Mouse (Mus musculus) lung, postnatal 0 days (tissue): ENCODE data around the gene Ppara. TPM values are rescaled to one million over a fixed set of nuclear protein-coding genes. Genes with fewer than 3 reads are reported as not detected.
A peak's percentile ranks its signal among the peaks of the same experiment; 100 is the strongest.

Experiments
- ATAC-seq: fragments of 200-750 bp; cut with Nextera tagmentation; 2 replicates; pipeline ENCODE4 v1.8.0; 2017; ENCODE audit warnings: moderate library complexity
- DNase-seq: peaks from one replicate; pipeline ENCODE4 v3.0.0-alpha.2; 2016; ENCODE audit warnings: low spot score
- H3K27ac ChIP-seq: fragments of 300-500 bp; sonication (generic); 2 replicates; pipeline ENCODE4 v1.5.1; 2014; ENCODE audit warnings: antibody characterized with exemption, mild to moderate bottlenecking, low read length, mixed read lengths
- H3K27me3 ChIP-seq: fragments of 300-500 bp; sonication (generic); replicated peaks from 2 replicates; pipeline ENCODE4 v1.6.1; 2014; ENCODE audit warnings: low read length, mixed read lengths; ENCODE audit not compliant: insufficient read depth
- H3K36me3 ChIP-seq: fragments of 300-500 bp; sonication (generic); 2 replicates; pipeline ENCODE4 v1.6.1; 2014; ENCODE audit warnings: low read length, mixed read lengths; ENCODE audit not compliant: insufficient read depth
- H3K4me1 ChIP-seq: fragments of 300-500 bp; sonication (generic); 2 replicates; pipeline ENCODE4 v1.6.1; 2014; ENCODE audit warnings: antibody characterized with exemption, low read depth, low read length, mixed read lengths; ENCODE audit not compliant: insufficient read depth
- H3K4me2 ChIP-seq: fragments of 300-500 bp; sonication (generic); replicated peaks from 2 replicates; pipeline ENCODE4 v1.6.1; 2014; ENCODE audit warnings: low read depth, mild to moderate bottlenecking, low read length, moderate library complexity, mixed read lengths
- H3K4me3 ChIP-seq: fragments of 300-500 bp; sonication (generic); 2 replicates; pipeline ENCODE4 v1.5.1; 2014; ENCODE audit warnings: low read depth, low read length
- H3K9ac ChIP-seq: fragments of 300-500 bp; sonication (generic); replicated peaks from 2 replicates; pipeline ENCODE4 v1.6.1; 2014; ENCODE audit warnings: low read depth, mild to moderate bottlenecking
- H3K9me3 ChIP-seq: fragments of 300-500 bp; sonication (generic); 2 replicates; pipeline ENCODE4 v1.6.1; 2016; ENCODE audit warnings: low read length, mixed read lengths
- CTCF ChIP-seq: IDR thresholded peaks from 2 replicates; pipeline ENCODE4 v1.5.1; 2016; ENCODE audit warnings: antibody characterized with exemption, mild to moderate bottlenecking
- EP300 ChIP-seq: IDR thresholded peaks from 2 replicates; pipeline ENCODE4 v1.6.1; 2016; ENCODE audit warnings: antibody characterized with exemption, mild to moderate bottlenecking, control low read depth
- WGBS: fragments of 180-500 bp; shearing (Covaris S2); extraction: QIAGEN DNeasy Blood & Tissue Kit; methylation state at CpG from one replicate; pipeline ENCODE4 v1.1.7; 2014; 5-methylcytosine and 5-hydroxymethylcytosine counted together
- polyA plus RNA-seq: library from polyadenylated mRNA; unstranded; fragments of >200 nt; fragmentation: Nextera tagmentation; extraction: Ambion mirVana; gene quantifications from 2 replicates; pipeline ENCODE4 v1.2.1, GENCODE M21; 2015

Ppara gene
- polyA plus RNA-seq, 1 experiment from 2014 or later = 5.1 TPM

DNA sequence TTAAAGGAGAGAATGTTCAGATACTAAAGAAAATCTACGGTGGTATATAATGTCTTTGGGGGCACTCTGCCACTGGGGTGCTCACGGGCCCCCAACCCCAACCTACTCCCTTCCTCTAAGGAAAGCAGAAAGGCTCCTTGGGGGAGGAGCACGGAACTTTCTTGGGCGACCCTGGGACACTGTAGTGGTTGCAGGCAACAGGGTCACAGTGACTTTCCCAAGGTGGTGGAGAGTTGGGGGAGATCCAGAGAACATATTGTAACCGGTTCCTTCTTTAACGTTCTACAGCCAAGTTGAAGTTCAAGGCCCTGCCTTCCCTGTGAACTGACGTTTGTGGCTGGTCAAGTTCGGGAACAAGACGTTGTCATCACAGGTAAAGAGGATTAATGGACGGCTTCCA lies 1.7 kb downstream of the Ppara start:
- Histone ChIP-seq H3K27ac (no peak overlapping the region), H3K9ac (no peak overlapping the region), H3K9me3 (no peaks in the 10 kb centered on the region), H3K36me3 (no peaks in the 10 kb centered on the region), H3K4me2 (peak overlapping the region; percentile 89), H3K27me3 (0 out of 2 replicates have a peak, but pooled peaks cover 4% of the 10 kb centered on the region), H3K4me1 (0 out of 2 replicates have a peak, but pooled peaks cover 3% of the 10 kb centered on the region), H3K4me3 (peak overlapping the region; percentile 56; the same call in 1 of the 2 replicates)
- TF ChIP-seq CTCF (no peak), EP300 (no peak)
- ATAC-seq (no peak), DNase-seq (no peak)
- 43% methylated on average over 10 of the region's 10 CpGs for WGBS

DNA sequence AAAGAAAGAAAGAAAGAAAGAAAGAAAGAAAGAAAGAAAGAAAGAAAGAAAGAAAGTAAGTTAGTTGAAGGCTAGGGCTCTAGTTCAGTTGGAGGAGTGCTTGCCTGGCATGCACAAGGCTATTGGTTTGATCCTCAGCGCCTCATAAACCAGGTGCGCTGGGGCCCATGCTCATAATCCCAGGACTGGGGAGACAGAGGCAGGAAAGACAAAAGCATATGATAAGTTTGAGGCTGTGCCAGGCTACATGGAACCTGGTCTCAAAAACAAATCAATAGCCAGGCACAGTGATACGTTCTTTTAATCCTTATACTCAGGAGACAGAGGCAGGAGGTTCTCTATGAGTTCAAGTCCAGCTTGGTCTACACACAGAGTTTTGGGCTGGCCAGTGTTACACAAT lies 3.6 kb downstream of the Ppara start:
- H3K4me2 ChIP-seq = no peak overlapping the region
- H3K27me3 ChIP-seq = no peaks in the 10 kb centered on the region
- H3K9me3 ChIP-seq = no peaks in the 10 kb centered on the region
- ATAC-seq = no peak
- 0 out of 2 replicates have a peak, but pooled peaks cover 3% of the 10 kb centered on the region for H3K4me1 ChIP-seq
- no peak overlapping the region for H3K27ac ChIP-seq
- H3K9ac ChIP-seq = no peak overlapping the region
- WGBS = 81% methylated on average over 3 of the region's 3 CpGs
- H3K4me3 ChIP-seq = no peak overlapping the region
- H3K36me3 ChIP-seq = no peaks in the 10 kb centered on the region
- no peak for DNase-seq
- TF ChIP-seq EP300 (no peak), CTCF (no peak)

DNA sequence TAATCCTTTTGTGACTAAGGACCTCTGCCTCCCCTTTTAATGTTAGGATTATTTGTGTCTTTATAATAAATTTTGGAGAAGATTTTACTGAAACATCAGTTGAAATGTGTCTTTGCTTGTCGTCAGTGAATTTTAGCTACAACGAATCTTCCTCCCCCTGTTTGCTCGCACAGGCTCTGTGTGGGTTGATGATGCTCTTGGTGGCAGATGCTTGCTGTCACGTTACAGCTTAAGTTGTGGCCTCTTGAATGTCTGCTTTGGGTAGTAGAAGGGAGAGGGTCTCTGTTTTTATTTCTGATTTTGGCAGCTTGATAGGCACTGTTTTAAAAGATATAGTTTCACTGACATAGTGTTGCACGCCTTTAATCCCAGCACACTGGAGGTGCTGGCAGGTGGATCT lies 4.2 kb downstream of the Ppara start:
- TF ChIP-seq EP300 (no peak), CTCF (no peak)
- Histone ChIP-seq H3K4me2 (no peak overlapping the region), H3K36me3 (no peaks in the 10 kb centered on the region), H3K4me1 (0 out of 2 replicates have a peak, but pooled peaks cover 3% of the 10 kb centered on the region), H3K9me3 (no peaks in the 10 kb centered on the region), H3K9ac (no peak overlapping the region), H3K27me3 (no peaks in the 10 kb centered on the region), H3K27ac (no peak overlapping the region), H3K4me3 (no peak overlapping the region)
- ATAC-seq = no peak
- 60% methylated on average over 5 of the region's 5 CpGs for WGBS
- no peak for DNase-seq

DNA sequence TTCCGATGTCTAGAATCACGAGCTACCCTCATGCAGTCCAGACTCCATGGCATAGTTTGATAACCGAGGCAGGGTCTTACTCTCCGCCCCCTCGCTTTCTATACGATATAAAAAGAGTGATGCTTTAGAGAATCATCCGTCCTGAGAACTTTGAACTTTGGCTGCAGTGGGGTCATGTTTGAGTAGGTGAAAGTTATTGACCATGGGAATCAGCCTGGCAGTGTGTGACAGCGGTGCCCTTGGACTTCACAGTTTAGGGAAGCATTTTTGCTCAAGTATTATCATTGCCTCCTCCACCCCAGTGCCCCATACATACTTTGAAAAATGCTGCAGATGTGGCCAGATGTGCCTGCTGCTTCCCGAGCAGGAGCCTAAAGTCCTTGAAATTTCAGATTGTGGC lies 7.8 kb downstream of the Ppara start:
- 77% methylated on average over 9 of the region's 9 CpGs for WGBS
- no peak for TF ChIP-seq CTCF
- TF ChIP-seq EP300 = no peak
- H3K27me3 ChIP-seq = no peaks in the 10 kb centered on the region
- no peak for DNase-seq
- no peak overlapping the region for H3K4me2 ChIP-seq
- no peak overlapping the region for H3K27ac ChIP-seq
- H3K9me3 ChIP-seq = no peaks in the 10 kb centered on the region
- H3K4me1 ChIP-seq = no peaks in the 10 kb centered on the region
- H3K36me3 ChIP-seq = no peaks in the 10 kb centered on the region
- no peak for ATAC-seq
- H3K4me3 ChIP-seq = no peak overlapping the region
- no peak overlapping the region for H3K9ac ChIP-seq

DNA sequence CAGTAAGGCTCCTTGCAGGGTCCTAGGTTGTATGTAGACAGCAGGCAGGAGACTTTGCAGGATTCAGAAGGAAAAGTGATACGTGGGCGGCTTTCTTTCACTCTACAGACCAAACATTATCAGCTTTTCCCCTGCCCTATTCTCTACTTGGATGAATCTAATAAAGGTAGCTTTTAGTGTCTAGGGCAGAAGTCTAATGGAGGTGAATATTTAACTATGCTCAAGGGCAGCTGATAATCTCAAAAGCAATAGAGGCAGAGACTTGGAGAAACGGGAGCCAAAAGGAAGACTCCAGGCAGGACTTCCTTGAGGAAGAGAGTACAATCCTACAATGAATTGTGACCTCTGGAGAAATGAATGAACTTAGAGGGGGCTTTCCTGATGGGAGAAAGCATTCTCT lies 9.2 kb downstream of the Ppara start:
- Histone ChIP-seq H3K27me3 (no peaks in the 10 kb centered on the region), H3K4me2 (no peak overlapping the region), H3K9ac (no peak overlapping the region), H3K4me1 (no peaks in the 10 kb centered on the region), H3K9me3 (no peaks in the 10 kb centered on the region), H3K4me3 (no peak overlapping the region), H3K27ac (no peak overlapping the region), H3K36me3 (no peaks in the 10 kb centered on the region)
- TF ChIP-seq CTCF = no peak
- no peak for TF ChIP-seq EP300
- 51% methylated on average over 3 of the region's 3 CpGs for WGBS
- ATAC-seq (no peak), DNase-seq (no peak)

DNA sequence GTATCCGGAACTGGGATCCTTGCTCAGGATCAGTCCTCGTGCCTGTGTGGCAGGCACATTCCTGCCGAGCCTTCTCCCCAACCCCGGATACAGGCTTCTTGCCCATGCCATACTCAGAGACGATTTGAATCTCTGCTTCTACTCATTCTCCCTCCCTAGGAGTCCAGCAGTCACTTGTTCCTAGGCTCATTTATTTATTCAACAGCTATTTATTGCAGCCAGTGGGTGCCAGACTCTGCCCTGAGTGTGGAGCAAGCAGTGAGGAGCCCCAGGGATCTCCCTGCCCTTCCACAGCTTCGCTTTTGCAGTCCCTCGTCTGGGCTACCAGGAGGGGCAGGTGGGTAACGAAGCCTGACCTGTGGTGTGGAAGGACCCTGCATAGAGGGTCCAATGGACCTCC lies 11.4 kb downstream of the Ppara start:
- WGBS = 72% methylated on average over 8 of the region's 8 CpGs
- Histone ChIP-seq H3K9me3 (no peaks in the 10 kb centered on the region), H3K27ac (no peak overlapping the region), H3K4me3 (no peak overlapping the region), H3K4me1 (no peaks in the 10 kb centered on the region), H3K27me3 (no peaks in the 10 kb centered on the region), H3K9ac (no peak overlapping the region), H3K36me3 (no peaks in the 10 kb centered on the region), H3K4me2 (no peak overlapping the region)
- TF ChIP-seq CTCF (no peak), EP300 (no peak)
- DNase-seq (no peak), ATAC-seq (no peak)

DNA sequence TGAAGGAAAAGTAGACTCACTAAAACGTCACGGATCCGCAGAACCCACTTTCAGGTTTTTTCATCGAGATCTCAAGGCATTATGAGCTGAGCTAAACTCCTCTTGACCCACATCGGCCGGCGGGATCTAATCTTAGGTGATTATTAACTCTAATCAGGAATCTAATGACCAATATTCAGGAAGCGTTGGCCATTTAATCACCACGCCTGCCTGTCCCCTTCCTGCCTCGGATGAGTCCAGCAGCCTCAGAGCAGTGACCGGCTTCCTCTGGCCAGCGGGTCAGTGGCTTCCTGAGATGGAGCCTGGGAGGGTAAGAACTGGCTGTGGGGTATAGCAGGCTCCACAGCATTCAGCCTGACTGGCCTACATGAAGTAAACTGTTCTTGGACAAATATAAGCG lies 11.9 kb downstream of the Ppara start:
- Histone ChIP-seq H3K4me3 (no peak overlapping the region), H3K36me3 (no peaks in the 10 kb centered on the region), H3K27ac (no peak overlapping the region), H3K9ac (no peak overlapping the region), H3K27me3 (no peaks in the 10 kb centered on the region), H3K4me2 (no peak overlapping the region), H3K4me1 (no peaks in the 10 kb centered on the region), H3K9me3 (no peaks in the 10 kb centered on the region)
- WGBS = 69% methylated on average over 13 of the region's 13 CpGs
- ATAC-seq (no peak), DNase-seq (no peak)
- TF ChIP-seq CTCF (no peak), EP300 (no peak)
